Mouse (Mus musculus) natural killer cell, adult 2 months (primary cell): ENCODE measurements around the gene Vps13d.

ENCODE experiments used
- DNase-seq, 2 experiments: peaks; one replicate each; pipeline ENCODE4 v3.0.0; 2022; ENCODE audit warnings: low spot score in 2 of 2

Vps13d gene

GRCm38 (mm10) chr4:145086509-145086908, 108.3 kb downstream of the Vps13d start:
- DNase-seq = no peak

GRCm38 (mm10) chr4:145079324-145079723, 115.5 kb downstream of the Vps13d start:
- DNase-seq = no peak

GRCm38 (mm10) chr4:145074276-145074675, 120.5 kb downstream of the Vps13d start:
- no peak for DNase-seq

GRCm38 (mm10) chr4:145073728-145074127, 121.1 kb downstream of the Vps13d start:
- DNase-seq = peak; percentile 21 to 22

- DNase-seq = no peak
These were observed 122.9 kb downstream of the Vps13d start for GRCm38 (mm10) chr4:145071942-145072341.

GRCm38 (mm10) chr4:145067019-145067680, 127.7 kb downstream of the Vps13d start:
- DNase-seq = no peak

- no peak for DNase-seq
These were observed 128.3 kb downstream of the Vps13d start for GRCm38 (mm10) chr4:145066336-145067018.

- DNase-seq = no peak
These were observed 135.9 kb downstream of the Vps13d start for GRCm38 (mm10) chr4:145058749-145059442.

- DNase-seq = no peak
These were observed 138.5 kb downstream of the Vps13d start for GRCm38 (mm10) chr4:145056346-145056745.

GRCm38 (mm10) chr4:145055792-145056191, 139.0 kb downstream of the Vps13d start:
- DNase-seq = no peak

- DNase-seq = no peak
These were observed 140.4 kb downstream of the Vps13d start for GRCm38 (mm10) chr4:145054369-145054768.

GRCm38 (mm10) chr4:145052697-145053096, 142.1 kb downstream of the Vps13d start:
- no peak for DNase-seq

- no peak for DNase-seq
These were observed 142.5 kb downstream of the Vps13d start for GRCm38 (mm10) chr4:145052282-145052681.

GRCm38 (mm10) chr4:145051209-145051969, 143.4 kb downstream of the Vps13d start:
- DNase-seq = no peak

- DNase-seq = no peak
These were observed 144.1 kb downstream of the Vps13d start for GRCm38 (mm10) chr4:145050518-145051208.

GRCm38 (mm10) chr4:145047964-145048363, 146.8 kb downstream of the Vps13d start:
- no peak for DNase-seq

- no peak for DNase-seq
These were observed 148.8 kb downstream of the Vps13d start for GRCm38 (mm10) chr4:145046032-145046401.

- DNase-seq = peak; percentile 63 to 64
These were observed 149.3 kb downstream of the Vps13d start for GRCm38 (mm10) chr4:145045312-145046031.

- no peak for DNase-seq
These were observed 153.5 kb downstream of the Vps13d start for GRCm38 (mm10) chr4:145041223-145041870.
